Comparison of ENCODE assay signal across 10 mouse cellular contexts in genomic region chr7:37563831-37564400, GRCm38 (mm10).
DNase-seq lines count a peak whose midpoint lies in the region; ATAC-seq and TF ChIP-seq lines count a peak whose summit lies in the region.
"Had no signal": no experiment of that assay in that cellular context is flagged by ENCODE, and none has a peak within 500 bp of the region (broad histone marks: within the 10 kb centered on the region; RNA-seq: fewer than 3 reads in every experiment).

No protein-coding gene starts in this region.

- peak overlapping the region; percentile 21 for H3K4me2 ChIP-seq in kidney, postnatal 0 days (ENCODE audit: low read length)
- peak overlapping the region; percentile 28; the same call in 1 of the 2 replicates for H3K4me2 ChIP-seq in forebrain, embryonic 11.5 days (ENCODE audit: low read depth, low read length, severe bottlenecking)
- peak overlapping the region; percentile 39 for H3K4me2 ChIP-seq in limb, embryonic 13.5 days (replicated peaks)
- H3K4me2 ChIP-seq in neural tube, embryonic 13.5 days = peak overlapping the region; percentile 20

- no peak for ATAC-seq in kidney, postnatal 0 days (replicated peaks; ENCODE audit: low FRiP score, low read depth)
- no peak for ATAC-seq in forebrain, embryonic 11.5 days (replicated peaks; ENCODE audit: low FRiP score)
- no peak for ATAC-seq in limb, embryonic 13.5 days (ENCODE audit: low FRiP score, low read depth)
- ATAC-seq in neural tube, embryonic 13.5 days (ENCODE audit: low read depth) = no peak

- no peak overlapping the region for H3K27ac ChIP-seq in kidney, postnatal 0 days
- peak overlapping the region; percentile 44; the same call in 1 of the 2 replicates for H3K27ac ChIP-seq in forebrain, embryonic 11.5 days (ENCODE audit: low read depth, low read length)
- peak overlapping the region; percentile 28; the same call in 1 of the 2 replicates for H3K27ac ChIP-seq in limb, embryonic 13.5 days
- peak overlapping the region; percentile 57 for H3K27ac ChIP-seq in neural tube, embryonic 13.5 days (replicated peaks)
- H3K27ac ChIP-seq in cerebellum, adult 2 months (ENCODE audit: insufficient read depth, low read length) = no peak overlapping the region

- no peaks in the 10 kb centered on the region for H3K36me3 ChIP-seq in kidney, postnatal 0 days (ENCODE audit: insufficient read depth, low read length)
- no peaks in the 10 kb centered on the region; the same call in 1 of the 2 replicates for H3K36me3 ChIP-seq in forebrain, embryonic 11.5 days (ENCODE audit: control insufficient read depth, insufficient read depth, low read length)
- H3K36me3 ChIP-seq in limb, embryonic 13.5 days = no peaks in the 10 kb centered on the region
- peaks cover 13% of the 10 kb centered on the region for H3K36me3 ChIP-seq in neural tube, embryonic 13.5 days

- H3K4me3 ChIP-seq in kidney, postnatal 0 days (replicated peaks; ENCODE audit: low read depth, low read length) = no peak overlapping the region
- no peak overlapping the region for H3K4me3 ChIP-seq in forebrain, embryonic 11.5 days (ENCODE audit: low read depth, low read length)
- no peak overlapping the region for H3K4me3 ChIP-seq in limb, embryonic 13.5 days
- no peak overlapping the region for H3K4me3 ChIP-seq in neural tube, embryonic 13.5 days
- no peak overlapping the region for H3K4me3 ChIP-seq in cerebellum, adult 2 months (replicated peaks; ENCODE audit: insufficient read depth, low read depth, low read length)

- no peaks in the 10 kb centered on the region for H3K9me3 ChIP-seq in kidney, postnatal 0 days (replicated peaks; ENCODE audit: low read length)
- no peaks in the 10 kb centered on the region for H3K9me3 ChIP-seq in forebrain, embryonic 11.5 days (ENCODE audit: control insufficient read depth, low read length)
- H3K9me3 ChIP-seq in limb, embryonic 13.5 days = no peaks in the 10 kb centered on the region
- H3K9me3 ChIP-seq in neural tube, embryonic 13.5 days = no peaks in the 10 kb centered on the region

- TF ChIP-seq CTCF in kidney, postnatal 0 days (IDR thresholded peaks at IDR 0.05; ENCODE audit: low read depth) = no peak
- TF ChIP-seq CTCF in cerebellum, adult 2 months (IDR thresholded peaks at IDR 0.05; ENCODE audit: borderline replicate concordance, insufficient read depth, low read depth, low read length) = no peak

- H3K4me1 ChIP-seq in kidney, postnatal 0 days (replicated peaks; ENCODE audit: insufficient read depth, low read length) = 0 out of 2 replicates have a peak, but pooled peaks cover 5% of the 10 kb centered on the region
- H3K4me1 ChIP-seq in forebrain, embryonic 11.5 days (replicated peaks; ENCODE audit: control insufficient read depth, insufficient read depth, low read length) = peaks cover 38% of the 10 kb centered on the region
- peaks cover 64% of the 10 kb centered on the region for H3K4me1 ChIP-seq in limb, embryonic 13.5 days
- peaks cover 82% of the 10 kb centered on the region for H3K4me1 ChIP-seq in neural tube, embryonic 13.5 days (replicated peaks)
- peaks cover 6% of the 10 kb centered on the region for H3K4me1 ChIP-seq in cerebellum, adult 2 months (ENCODE audit: control insufficient read depth, insufficient read depth, low read length)

- no peak for TF ChIP-seq POLR2A in cerebellum, adult 2 months (IDR thresholded peaks at IDR 0.05; ENCODE audit: borderline replicate concordance, insufficient read depth, low read length)

- 56% methylated on average over 6 of the region's 6 CpGs for WGBS in kidney, postnatal 0 days
- 5% methylated on average over 6 of the region's 6 CpGs for WGBS in forebrain, embryonic 11.5 days
- 43% methylated on average over 6 of the region's 6 CpGs for WGBS in limb, embryonic 13.5 days
- 12% methylated on average over 6 of the region's 6 CpGs for WGBS in neural tube, embryonic 13.5 days
- 88% methylated on average over 6 of the region's 6 CpGs for WGBS in cerebellum, adult 2 months

- no peaks in the 10 kb centered on the region for H3K27me3 ChIP-seq in kidney, postnatal 0 days (ENCODE audit: insufficient read depth, low read length)
- H3K27me3 ChIP-seq in forebrain, embryonic 11.5 days (ENCODE audit: control insufficient read depth, insufficient read depth, low read length) = no peaks in the 10 kb centered on the region
- no peaks in the 10 kb centered on the region for H3K27me3 ChIP-seq in limb, embryonic 13.5 days
- no peaks in the 10 kb centered on the region for H3K27me3 ChIP-seq in neural tube, embryonic 13.5 days
- H3K27me3 ChIP-seq in cerebellum, adult 2 months (ENCODE audit: control insufficient read depth, insufficient read depth, low read length) = no peaks in the 10 kb centered on the region
- H3K27me3 ChIP-seq: megakaryocyte, embryonic 14.5 days had no signal

- no peak for DNase-seq in kidney, postnatal 0 days (ENCODE audit: low spot score)
- DNase-seq in kidney, adult 8-10 months = no peak
- no peak for DNase-seq in forebrain, embryonic 11.5 days (ENCODE audit: low spot score)
- no peak for DNase-seq in right cerebral cortex, postnatal 36 days (ENCODE audit: low spot score in 2 of 2)
- DNase-seq in cerebellum, postnatal 10 days = no peak
- DNase-seq in cerebellum, adult 2 months = no peak
- DNase-seq: right cerebral cortex, postnatal 14 days had no signal

- no peak overlapping the region for H3K9ac ChIP-seq in kidney, postnatal 0 days (ENCODE audit: low read depth, low read length)
- H3K9ac ChIP-seq in forebrain, embryonic 11.5 days (ENCODE audit: low read length) = no peak overlapping the region
- H3K9ac ChIP-seq in limb, embryonic 13.5 days = no peak overlapping the region
- H3K9ac ChIP-seq in neural tube, embryonic 13.5 days = 0 out of 2 replicates have a peak overlapping the region, but pooled peaks have one; percentile 17

Comparison
In these comparisons a context has a peak if more than half of its experiments do, and no peak if none do; other contexts are left out.
1. H3K27ac ChIP-seq: peak in forebrain, embryonic 11.5 days (single experiment), limb, embryonic 13.5 days (single experiment) and neural tube, embryonic 13.5 days (single experiment); none in kidney, postnatal 0 days (single experiment) and cerebellum, adult 2 months (single experiment).
2. Peak in every context shown above with its lines, with median percentiles within 50 percentile points of each other: H3K4me2 ChIP-seq.